Mouse (Mus musculus): ENCODE results near the gene 1700001J03Rik.
"Not testable (repeated sequence)": the region's sequence is repeated elsewhere in the genome, so short reads cannot be mapped to it uniquely, and the experiment has no call there.

Gene 1700001J03Rik

GRCm38 (mm10) chr5:146185204-146185603 lies at the start of gene 1700001J03Rik:
TSS of gene 1700001J03Rik (minus strand) at chr5:146185304.
- not testable (repeated sequence) for DNase-seq (ENCODE audit: low spot score in 2 of 2)

GRCm38 (mm10) chr5:146234336-146234735 lies 49.2 kb upstream of the 1700001J03Rik start:
- DNase-seq (ENCODE audit: low spot score in 2 of 2) = no peak

- no peak for DNase-seq (ENCODE audit: low spot score in 2 of 2)
These were observed 47.7 kb upstream of the 1700001J03Rik start for GRCm38 (mm10) chr5:146232816-146233215.

- no peak for DNase-seq (ENCODE audit: low spot score in 2 of 2)
These were observed 47.1 kb upstream of the 1700001J03Rik start for GRCm38 (mm10) chr5:146232056-146232675.

GRCm38 (mm10) chr5:146231655-146231996 lies 46.5 kb upstream of the 1700001J03Rik start:
- DNase-seq (ENCODE audit: low spot score in 2 of 2) = peak in 1 of 2 experiments; percentile 27

- DNase-seq (ENCODE audit: low spot score in 2 of 2) = peak; percentile 84 to 89
These were observed 46.0 kb upstream of the 1700001J03Rik start, which contains the start of gene Cdk8 for GRCm38 (mm10) chr5:146230864-146231654. TSS of gene Cdk8 (plus strand) at chr5:146231230.

- DNase-seq (ENCODE audit: low spot score in 2 of 2) = no peak
These were observed 45.0 kb upstream of the 1700001J03Rik start for GRCm38 (mm10) chr5:146229869-146230650.

DNA sequence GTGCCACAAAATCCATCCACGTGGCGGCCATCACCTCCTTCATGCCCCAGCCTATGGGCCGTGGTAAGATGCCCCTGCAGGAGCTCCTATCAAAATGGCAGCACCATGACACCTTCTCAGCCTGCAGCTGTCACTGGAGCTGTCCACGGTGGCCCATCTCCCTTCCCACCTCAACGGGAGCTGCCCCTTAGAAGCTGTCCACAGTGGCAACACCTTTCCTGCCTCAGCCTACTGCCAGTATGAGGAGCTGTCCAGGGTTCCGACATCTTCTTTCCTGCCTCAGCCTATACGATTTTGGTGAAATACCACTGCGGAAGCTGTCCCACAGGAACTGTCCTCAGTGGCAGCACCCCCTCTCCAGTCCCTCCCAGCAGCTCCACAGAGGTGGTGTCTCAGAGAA lies 42.4 kb upstream of the 1700001J03Rik start:
- DNase-seq (ENCODE audit: low spot score in 2 of 2) = no peak

GRCm38 (mm10) chr5:146223786-146224185 lies 38.7 kb upstream of the 1700001J03Rik start:
- no peak for DNase-seq (ENCODE audit: low spot score in 2 of 2)

DNA sequence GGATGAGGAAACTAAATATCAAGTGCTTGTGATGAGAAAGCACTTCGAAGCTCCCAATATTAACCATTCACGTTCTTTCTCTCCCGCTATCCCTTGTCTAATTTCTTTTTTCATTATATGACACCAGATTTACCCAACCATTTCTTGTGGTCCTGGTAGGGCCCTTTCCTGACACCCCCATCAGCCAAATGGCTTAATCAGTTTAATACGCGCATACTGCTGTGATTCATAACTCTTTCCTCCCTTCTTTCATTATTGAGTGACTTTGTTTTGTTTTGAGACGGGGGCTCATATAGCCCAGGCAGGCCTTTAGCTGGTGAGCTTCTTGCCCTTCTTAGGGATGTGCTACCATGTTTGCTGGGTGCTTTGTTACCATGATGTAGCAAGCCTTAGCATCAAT lies 36.6 kb upstream of the 1700001J03Rik start:
- DNase-seq (ENCODE audit: low spot score in 2 of 2) = no peak

GRCm38 (mm10) chr5:146220879-146221714 lies 36.0 kb upstream of the 1700001J03Rik start, which contains the start of gene Rnf6:
TSS of gene Rnf6 (minus strand) at chr5:146221555.
- DNase-seq (ENCODE audit: low spot score in 2 of 2) = peak; percentile 78 to 92

DNA sequence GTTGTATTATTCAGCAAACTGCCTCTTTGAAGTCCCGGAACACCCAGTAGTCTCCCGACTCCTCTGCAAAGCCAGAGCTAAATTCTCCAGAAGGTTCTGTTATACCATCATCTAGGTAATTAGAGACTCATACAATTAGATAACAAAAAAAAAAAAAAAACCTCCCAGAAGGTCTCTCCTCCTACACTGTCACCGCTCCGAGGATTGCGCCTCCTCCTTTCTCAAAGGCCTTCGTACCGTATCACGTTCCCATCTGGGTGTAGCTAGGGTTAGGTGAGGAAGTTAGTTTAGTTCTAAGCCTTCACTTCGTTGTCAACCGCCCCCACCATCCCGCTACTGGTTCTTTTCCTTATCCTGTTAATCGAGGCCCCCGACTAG lies 35.4 kb upstream of the 1700001J03Rik start:
- DNase-seq (ENCODE audit: low spot score in 2 of 2) = no peak

GRCm38 (mm10) chr5:146205537-146205936 lies 20.4 kb upstream of the 1700001J03Rik start:
- DNase-seq (ENCODE audit: low spot score in 2 of 2) = no peak

DNA sequence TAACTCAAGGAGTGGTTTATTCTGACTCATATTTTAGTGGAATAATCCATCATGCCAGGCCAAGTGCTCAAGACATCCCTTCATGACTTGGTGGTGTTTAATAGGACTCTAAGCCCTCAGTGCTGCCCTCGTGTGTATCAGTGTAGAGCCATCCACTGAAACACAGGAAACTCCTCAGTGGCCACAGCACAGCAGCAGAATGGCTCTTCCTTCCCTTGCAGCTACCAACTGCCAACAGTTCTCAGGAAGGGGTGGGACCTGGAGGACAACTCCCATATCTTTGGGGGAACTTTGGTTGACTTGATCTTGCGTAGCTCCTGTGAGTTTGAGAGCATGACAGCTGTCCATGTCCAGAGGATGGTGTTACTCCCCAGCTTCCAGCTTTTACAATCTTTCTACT lies 18.8 kb upstream of the 1700001J03Rik start:
- no peak for DNase-seq (ENCODE audit: low spot score in 2 of 2)

DNA sequence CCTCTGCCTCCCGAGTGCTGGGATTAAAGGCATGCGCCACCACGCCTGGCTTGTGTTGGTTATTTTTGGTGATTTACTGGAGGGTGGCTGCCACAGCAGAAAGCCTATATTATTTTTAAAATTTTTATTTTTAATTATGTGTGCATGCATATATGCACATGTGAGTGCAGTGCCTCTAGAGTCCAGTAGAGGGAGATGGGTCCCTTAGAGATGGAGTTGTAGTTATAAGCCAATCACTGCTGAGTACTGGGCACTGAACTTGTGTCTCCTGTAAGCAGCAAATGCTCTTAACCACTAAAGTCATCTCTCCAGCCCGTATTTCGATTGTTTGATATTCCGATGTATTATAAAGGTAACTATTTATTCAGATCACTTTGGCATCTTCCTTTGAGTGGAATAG lies 15.5 kb upstream of the 1700001J03Rik start:
- no peak for DNase-seq (ENCODE audit: low spot score in 2 of 2)

DNA sequence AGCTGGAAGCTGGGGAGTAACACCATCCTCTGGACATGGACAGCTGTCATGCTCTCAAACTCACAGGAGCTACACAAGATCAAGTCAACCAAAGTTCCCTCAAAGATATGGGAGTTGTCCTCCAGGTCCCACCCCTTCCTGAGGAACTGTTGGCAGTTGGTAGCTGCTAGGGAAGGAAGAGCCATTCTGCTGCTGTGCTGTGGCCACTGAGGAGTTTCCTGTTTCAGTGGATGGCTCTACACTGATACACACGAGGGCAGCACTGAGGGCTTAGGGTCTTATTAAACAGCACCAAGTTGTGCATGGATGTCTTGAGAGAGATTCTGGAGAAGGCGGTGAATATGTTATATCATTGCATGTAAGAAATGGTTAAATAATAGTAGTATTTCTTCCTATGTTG lies 14.4 kb upstream of the 1700001J03Rik start:
- DNase-seq (ENCODE audit: low spot score in 2 of 2) = no peak

DNA sequence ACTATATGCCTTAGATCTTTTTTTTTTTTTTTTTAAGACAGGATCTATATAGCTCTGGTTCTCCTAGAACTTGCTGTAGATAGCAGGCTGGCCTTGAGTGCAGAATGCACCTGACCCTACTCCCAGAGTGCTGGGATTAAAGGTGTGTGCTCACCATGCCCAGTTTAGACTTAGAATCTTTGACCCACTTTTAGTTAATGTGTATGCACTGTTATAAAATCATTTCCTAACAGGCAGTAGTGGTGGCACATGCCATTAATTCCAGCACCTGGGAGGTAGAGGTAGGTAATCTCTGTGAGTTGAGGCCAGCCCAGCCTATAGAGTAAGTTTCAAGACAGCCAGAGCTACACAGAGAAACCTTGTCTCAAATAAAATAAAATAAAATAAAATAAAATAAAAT lies 14.0 kb upstream of the 1700001J03Rik start:
- no peak for DNase-seq (ENCODE audit: low spot score in 2 of 2)

- no peak for DNase-seq (ENCODE audit: low spot score in 2 of 2)
These were observed 8.3 kb upstream of the 1700001J03Rik start for GRCm38 (mm10) chr5:146193360-146193759.

DNA sequence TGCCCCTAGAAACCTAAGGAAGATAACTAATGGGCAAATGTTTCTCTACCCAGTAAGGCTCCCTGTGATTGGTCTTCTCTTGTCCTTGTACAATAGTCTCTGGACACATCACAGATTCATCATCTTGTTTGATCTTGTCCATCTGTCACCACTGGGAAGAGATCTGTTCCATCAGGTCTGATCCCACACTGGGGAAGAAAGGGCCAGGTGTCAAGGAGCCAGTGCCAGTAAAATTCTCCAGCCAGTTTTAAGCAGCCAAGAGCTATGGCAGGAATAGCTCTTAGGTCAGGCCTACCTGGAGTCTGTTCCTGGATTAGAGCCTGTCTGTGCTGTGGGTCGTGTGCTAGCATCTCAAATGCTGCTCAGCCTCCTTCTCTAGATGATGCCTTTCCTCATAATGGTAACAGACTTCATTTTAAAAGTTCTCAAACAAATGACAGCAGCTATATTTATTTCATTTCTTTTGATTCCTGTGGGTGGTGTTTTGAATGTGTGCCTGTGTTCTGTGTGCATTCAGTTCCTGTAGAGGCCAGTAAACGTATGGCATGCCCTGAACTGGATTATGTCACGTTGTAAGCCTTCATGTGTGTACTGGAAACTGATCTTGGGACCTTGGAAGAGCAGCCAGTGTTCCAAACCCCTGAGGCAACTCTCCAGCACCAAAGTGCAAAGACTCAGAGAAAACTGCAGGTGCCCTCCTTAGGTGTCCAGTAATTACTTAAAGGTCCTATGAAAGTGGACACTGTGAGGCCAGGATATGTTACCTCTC lies 5.6 kb upstream of the 1700001J03Rik start:
- DNase-seq (ENCODE audit: low spot score in 2 of 2) = no peak

DNA sequence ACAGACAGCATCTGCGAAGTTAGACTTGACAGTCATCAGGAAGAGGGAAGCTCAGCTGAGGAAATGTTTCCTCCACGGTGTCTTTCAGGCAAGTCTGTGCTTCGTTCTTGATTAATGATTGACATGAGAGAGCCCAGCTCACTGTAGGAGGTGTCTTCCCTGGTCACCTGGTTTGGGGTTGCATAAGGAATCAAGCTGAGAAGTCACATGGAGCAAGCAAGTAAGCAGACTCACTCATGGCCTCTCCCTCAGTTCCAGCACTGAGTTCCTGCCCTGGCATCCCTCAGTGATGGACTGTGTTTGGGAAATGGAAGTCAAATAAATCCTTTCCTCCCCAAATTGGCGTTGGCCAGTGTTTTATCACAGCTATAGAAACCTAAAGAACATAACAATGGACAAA lies 5.0 kb upstream of the 1700001J03Rik start:
- DNase-seq (ENCODE audit: low spot score in 2 of 2) = no peak

- peak in 1 of 2 experiments; percentile 27 for DNase-seq (ENCODE audit: low spot score in 2 of 2)
These were observed 3.6 kb upstream of the 1700001J03Rik start for GRCm38 (mm10) chr5:146188712-146189111.

Data from cerebellum, postnatal 4 days (tissue).